Mouse (Mus musculus): Measurements from ENCODE around the gene Cd101. TPM values are rescaled to one million over a fixed set of nuclear protein-coding genes. Genes with fewer than 3 reads are reported as not detected.
A peak's percentile ranks its signal among the peaks of the same experiment; 100 is the strongest.

Gene Cd101
- polyA plus RNA-seq, 1 experiment from 2014 or later = 0.05 TPM

- no peaks in the 10 kb centered on the region for H3K4me1 ChIP-seq (replicated peaks; ENCODE audit: control insufficient read depth, insufficient read depth, low read length)
- H3K27me3 ChIP-seq (ENCODE audit: control insufficient read depth, insufficient read depth, low read length) = no peaks in the 10 kb centered on the region
- no peaks in the 10 kb centered on the region for H3K9me3 ChIP-seq (ENCODE audit: control insufficient read depth, low read length)
- no peak overlapping the region for H3K9ac ChIP-seq (ENCODE audit: low read depth, low read length)
- no peak overlapping the region for H3K4me3 ChIP-seq (ENCODE audit: low read depth, low read length)
- DNase-seq (ENCODE audit: low spot score) = no peak
- WGBS = 74% methylated on average over 7 of the region's 7 CpGs
- no peak overlapping the region for H3K27ac ChIP-seq (ENCODE audit: low read depth, low read length)
- no peaks in the 10 kb centered on the region for H3K36me3 ChIP-seq (ENCODE audit: control insufficient read depth, insufficient read depth, low read length)
- no peak for ATAC-seq (ENCODE audit: low FRiP score)
- no peak overlapping the region for H3K4me2 ChIP-seq (replicated peaks; ENCODE audit: low read depth, low read length)
Measured at GRCm38 (mm10) chr3:101031456-101032142, 2.2 kb upstream of the Cd101 start.

- ATAC-seq (ENCODE audit: low FRiP score) (no peak), DNase-seq (ENCODE audit: low spot score) (no peak)
- Histone ChIP-seq H3K36me3 (ENCODE audit: control insufficient read depth, insufficient read depth, low read length) (no peaks in the 10 kb centered on the region), H3K9ac (ENCODE audit: low read depth, low read length) (no peak overlapping the region), H3K27me3 (ENCODE audit: control insufficient read depth, insufficient read depth, low read length) (no peaks in the 10 kb centered on the region), H3K27ac (ENCODE audit: low read depth, low read length) (no peak overlapping the region), H3K4me3 (ENCODE audit: low read depth, low read length) (no peak overlapping the region), H3K4me1 (replicated peaks; ENCODE audit: control insufficient read depth, insufficient read depth, low read length) (no peaks in the 10 kb centered on the region), H3K9me3 (ENCODE audit: control insufficient read depth, low read length) (no peaks in the 10 kb centered on the region), H3K4me2 (replicated peaks; ENCODE audit: low read depth, low read length) (no peak overlapping the region)
- 96% methylated on average over 1 of the region's 1 CpGs for WGBS
Measured at GRCm38 (mm10) chr3:101030630-101031029, 1.3 kb upstream of the Cd101 start.

- WGBS = 100% methylated on average over 1 of the region's 1 CpGs
- DNase-seq (ENCODE audit: low spot score) = no peak
- Histone ChIP-seq H3K4me2 (replicated peaks; ENCODE audit: low read depth, low read length) (no peak overlapping the region), H3K4me1 (replicated peaks; ENCODE audit: control insufficient read depth, insufficient read depth, low read length) (no peaks in the 10 kb centered on the region), H3K9ac (ENCODE audit: low read depth, low read length) (no peak overlapping the region), H3K4me3 (ENCODE audit: low read depth, low read length) (no peak overlapping the region), H3K27me3 (ENCODE audit: control insufficient read depth, insufficient read depth, low read length) (no peaks in the 10 kb centered on the region), H3K9me3 (ENCODE audit: control insufficient read depth, low read length) (no peaks in the 10 kb centered on the region), H3K36me3 (ENCODE audit: control insufficient read depth, insufficient read depth, low read length) (no peaks in the 10 kb centered on the region), H3K27ac (ENCODE audit: low read depth, low read length) (no peak overlapping the region)
- ATAC-seq (ENCODE audit: low FRiP score) = no peak
Measured at GRCm38 (mm10) chr3:101026741-101027140, 2.6 kb downstream of the Cd101 start.

- no peak for ATAC-seq (ENCODE audit: low FRiP score)
- 88% methylated on average over 6 of the region's 6 CpGs for WGBS
- H3K4me1 ChIP-seq (replicated peaks; ENCODE audit: control insufficient read depth, insufficient read depth, low read length) = no peaks in the 10 kb centered on the region
Measured at GRCm38 (mm10) chr3:101022967-101023366, 6.4 kb downstream of the Cd101 start.

GRCm38 (mm10) chr3:101021481-101022051 lies 7.8 kb downstream of the Cd101 start:
- Histone ChIP-seq H3K27ac (ENCODE audit: low read depth, low read length) (no peak overlapping the region), H3K9me3 (ENCODE audit: control insufficient read depth, low read length) (no peaks in the 10 kb centered on the region), H3K4me2 (replicated peaks; ENCODE audit: low read depth, low read length) (no peak overlapping the region), H3K4me3 (ENCODE audit: low read depth, low read length) (no peak overlapping the region), H3K27me3 (ENCODE audit: control insufficient read depth, insufficient read depth, low read length) (no peaks in the 10 kb centered on the region), H3K4me1 (replicated peaks; ENCODE audit: control insufficient read depth, insufficient read depth, low read length) (no peaks in the 10 kb centered on the region), H3K9ac (ENCODE audit: low read depth, low read length) (no peak overlapping the region), H3K36me3 (ENCODE audit: control insufficient read depth, insufficient read depth, low read length) (no peaks in the 10 kb centered on the region)
- WGBS = 72% methylated on average over 8 of the region's 8 CpGs
- ATAC-seq (ENCODE audit: low FRiP score) (no peak), DNase-seq (ENCODE audit: low spot score) (no peak)

More at GRCm38 (mm10) chr3:101022967-101023366, 6.4 kb downstream of the Cd101 start:
- H3K9ac ChIP-seq (ENCODE audit: low read depth, low read length) = no peak overlapping the region
- H3K4me2 ChIP-seq (replicated peaks; ENCODE audit: low read depth, low read length) = no peak overlapping the region
- no peaks in the 10 kb centered on the region for H3K27me3 ChIP-seq (ENCODE audit: control insufficient read depth, insufficient read depth, low read length)
- no peak overlapping the region for H3K27ac ChIP-seq (ENCODE audit: low read depth, low read length)
- no peaks in the 10 kb centered on the region for H3K9me3 ChIP-seq (ENCODE audit: control insufficient read depth, low read length)
- H3K4me3 ChIP-seq (ENCODE audit: low read depth, low read length) = no peak overlapping the region
- no peaks in the 10 kb centered on the region for H3K36me3 ChIP-seq (ENCODE audit: control insufficient read depth, insufficient read depth, low read length)
- no peak for DNase-seq (ENCODE audit: low spot score)

- DNase-seq (ENCODE audit: low spot score) = no peak
- ATAC-seq (ENCODE audit: low FRiP score) = no peak
- Histone ChIP-seq H3K9ac (ENCODE audit: low read depth, low read length) (no peak overlapping the region), H3K27me3 (ENCODE audit: control insufficient read depth, insufficient read depth, low read length) (no peaks in the 10 kb centered on the region), H3K9me3 (ENCODE audit: control insufficient read depth, low read length) (no peaks in the 10 kb centered on the region), H3K4me3 (ENCODE audit: low read depth, low read length) (no peak overlapping the region), H3K27ac (ENCODE audit: low read depth, low read length) (no peak overlapping the region), H3K4me2 (replicated peaks; ENCODE audit: low read depth, low read length) (no peak overlapping the region), H3K4me1 (replicated peaks; ENCODE audit: control insufficient read depth, insufficient read depth, low read length) (no peaks in the 10 kb centered on the region), H3K36me3 (ENCODE audit: control insufficient read depth, insufficient read depth, low read length) (no peaks in the 10 kb centered on the region)
- WGBS = 87% methylated on average over 5 of the region's 5 CpGs
Measured at GRCm38 (mm10) chr3:101021073-101021472, 8.3 kb downstream of the Cd101 start.

- Histone ChIP-seq H3K9ac (ENCODE audit: low read depth, low read length) (no peak overlapping the region), H3K27me3 (ENCODE audit: control insufficient read depth, insufficient read depth, low read length) (no peaks in the 10 kb centered on the region), H3K4me2 (replicated peaks; ENCODE audit: low read depth, low read length) (no peak overlapping the region), H3K9me3 (ENCODE audit: control insufficient read depth, low read length) (no peaks in the 10 kb centered on the region), H3K27ac (ENCODE audit: low read depth, low read length) (no peak overlapping the region), H3K36me3 (ENCODE audit: control insufficient read depth, insufficient read depth, low read length) (no peaks in the 10 kb centered on the region), H3K4me3 (ENCODE audit: low read depth, low read length) (no peak overlapping the region), H3K4me1 (replicated peaks; ENCODE audit: control insufficient read depth, insufficient read depth, low read length) (no peaks in the 10 kb centered on the region)
- DNase-seq (ENCODE audit: low spot score) (no peak), ATAC-seq (ENCODE audit: low FRiP score) (no peak)
- WGBS = 87% methylated on average over 6 of the region's 6 CpGs
Measured at GRCm38 (mm10) chr3:101018494-101018893, 10.9 kb downstream of the Cd101 start.

GRCm38 (mm10) chr3:101016050-101016449 lies 13.3 kb downstream of the Cd101 start:
- Histone ChIP-seq H3K9ac (ENCODE audit: low read depth, low read length) (no peak overlapping the region), H3K27ac (ENCODE audit: low read depth, low read length) (no peak overlapping the region), H3K4me3 (ENCODE audit: low read depth, low read length) (no peak overlapping the region), H3K9me3 (ENCODE audit: control insufficient read depth, low read length) (no peaks in the 10 kb centered on the region), H3K4me2 (replicated peaks; ENCODE audit: low read depth, low read length) (no peak overlapping the region), H3K4me1 (replicated peaks; ENCODE audit: control insufficient read depth, insufficient read depth, low read length) (no peaks in the 10 kb centered on the region), H3K36me3 (ENCODE audit: control insufficient read depth, insufficient read depth, low read length) (no peaks in the 10 kb centered on the region), H3K27me3 (ENCODE audit: control insufficient read depth, insufficient read depth, low read length) (no peaks in the 10 kb centered on the region)
- ATAC-seq (ENCODE audit: low FRiP score) (no peak), DNase-seq (ENCODE audit: low spot score) (no peak)
- WGBS = 92% methylated on average over 7 of the region's 7 CpGs

- Histone ChIP-seq H3K4me2 (replicated peaks; ENCODE audit: low read depth, low read length) (no peak overlapping the region), H3K4me3 (ENCODE audit: low read depth, low read length) (no peak overlapping the region), H3K4me1 (replicated peaks; ENCODE audit: control insufficient read depth, insufficient read depth, low read length) (no peaks in the 10 kb centered on the region), H3K9me3 (ENCODE audit: control insufficient read depth, low read length) (no peaks in the 10 kb centered on the region), H3K9ac (ENCODE audit: low read depth, low read length) (no peak overlapping the region), H3K36me3 (ENCODE audit: control insufficient read depth, insufficient read depth, low read length) (no peaks in the 10 kb centered on the region), H3K27ac (ENCODE audit: low read depth, low read length) (0 out of 2 replicates have a peak overlapping the region, but pooled peaks have one; percentile 24), H3K27me3 (ENCODE audit: control insufficient read depth, insufficient read depth, low read length) (no peaks in the 10 kb centered on the region)
- ATAC-seq (ENCODE audit: low FRiP score) = no peak
- DNase-seq (ENCODE audit: low spot score) = no peak
- 69% methylated on average over 4 of the region's 4 CpGs for WGBS
Measured at GRCm38 (mm10) chr3:101015254-101015653, 14.1 kb downstream of the Cd101 start.
